Mouse (Mus musculus) heart, embryonic 10.5 days (tissue): ENCODE measurements around the gene Garem2. TPM values are rescaled to one million over a fixed set of nuclear protein-coding genes. Genes with fewer than 3 reads are reported as not detected.

ENCODE experiments used
- DNase-seq: peaks from one replicate; pipeline ENCODE4 v3.0.0-alpha.2; 2017; ENCODE audit warnings: low spot score
- H3K27ac ChIP-seq: fragments of 300-500 bp; sonication (generic); 2 replicates; pipeline ENCODE4 v1.5.1; 2016; ENCODE audit warnings: mild to moderate bottlenecking
- H3K27me3 ChIP-seq: fragments of 300-500 bp; sonication (generic); 2 replicates; pipeline ENCODE4 v1.6.1; 2016; ENCODE audit warnings: mild to moderate bottlenecking; ENCODE audit not compliant: poor library complexity, insufficient read depth, severe bottlenecking
- H3K36me3 ChIP-seq: fragments of 300-500 bp; sonication (generic); 2 replicates; pipeline ENCODE4 v1.6.1; 2016; ENCODE audit warnings: mild to moderate bottlenecking, moderate library complexity
- H3K4me1 ChIP-seq: fragments of 300-500 bp; sonication (generic); 2 replicates; pipeline ENCODE4 v1.6.1; 2016; ENCODE audit warnings: mild to moderate bottlenecking
- H3K4me3 ChIP-seq: fragments of 300-500 bp; sonication (generic); 2 replicates; pipeline ENCODE4 v1.5.1; 2016; ENCODE audit warnings: mild to moderate bottlenecking, moderate library complexity
- H3K9me3 ChIP-seq: fragments of 300-500 bp; sonication (generic); 2 replicates; pipeline ENCODE4 v1.6.1; 2016; ENCODE audit warnings: mild to moderate bottlenecking, moderate library complexity
- WGBS: fragments of 180-500 bp; shearing (Covaris S2); methylation state at CpG from one replicate; pipeline ENCODE4 v1.1.7; 2016; 5-methylcytosine and 5-hydroxymethylcytosine counted together
- polyA plus RNA-seq: library from polyadenylated mRNA; unstranded; fragments of >200 nt; fragmentation: Nextera tagmentation; extraction: Ambion mirVana; gene quantifications from 2 replicates; pipeline ENCODE4 v1.2.1, GENCODE M21; 2016

Garem2 gene
- polyA plus RNA-seq, 1 experiment from 2014 or later = 0.39 TPM

GRCm38 (mm10) chr5:30114761-30115140, 9.8 kb downstream of the Garem2 start:
- 1% methylated on average over 28 of the region's 28 CpGs for WGBS
- Histone ChIP-seq H3K36me3 (peaks cover 32% of the 10 kb centered on the region), H3K27me3 (peaks cover 77% of the 10 kb centered on the region), H3K4me1 (peaks cover 33% of the 10 kb centered on the region), H3K4me3 (peak overlapping the region; percentile 73), H3K27ac (peak overlapping the region; percentile 59), H3K9me3 (no peaks in the 10 kb centered on the region)
- DNase-seq = no peak

GRCm38 (mm10) chr5:30115718-30116117, 10.8 kb downstream of the Garem2 start:
- H3K4me1 ChIP-seq = peaks cover 24% of the 10 kb centered on the region

GRCm38 (mm10) chr5:30118018-30118417, 13.1 kb downstream of the Garem2 start:
- Histone ChIP-seq H3K27ac (no peak overlapping the region), H3K27me3 (peaks cover 44% of the 10 kb centered on the region), H3K4me1 (peaks cover 15% of the 10 kb centered on the region), H3K9me3 (no peaks in the 10 kb centered on the region), H3K36me3 (peaks cover 65% of the 10 kb centered on the region), H3K4me3 (no peak overlapping the region)
- WGBS = 79% methylated on average over 1 of the region's 1 CpGs
- DNase-seq = peak; percentile 61

More at GRCm38 (mm10) chr5:30115718-30116117, 10.8 kb downstream of the Garem2 start:
- no peak for DNase-seq
- Histone ChIP-seq H3K27ac (no peak overlapping the region), H3K36me3 (peaks cover 42% of the 10 kb centered on the region), H3K9me3 (no peaks in the 10 kb centered on the region), H3K4me3 (no peak overlapping the region), H3K27me3 (peaks cover 67% of the 10 kb centered on the region)
- WGBS = 18% methylated on average over 10 of the region's 10 CpGs

GRCm38 (mm10) chr5:30119163-30119562, 14.2 kb downstream of the Garem2 start:
- 83% methylated on average over 6 of the region's 6 CpGs for WGBS
- no peak for DNase-seq
- H3K4me1 ChIP-seq = peaks cover 8% of the 10 kb centered on the region
- peaks cover 76% of the 10 kb centered on the region for H3K36me3 ChIP-seq
- peaks cover 33% of the 10 kb centered on the region for H3K27me3 ChIP-seq
- H3K27ac ChIP-seq = no peak overlapping the region
- H3K4me3 ChIP-seq = no peak overlapping the region
- no peaks in the 10 kb centered on the region for H3K9me3 ChIP-seq

- H3K4me1 ChIP-seq = no peaks in the 10 kb centered on the region
- no peak overlapping the region for H3K4me3 ChIP-seq
- 87% methylated on average over 7 of the region's 7 CpGs for WGBS
Measured at GRCm38 (mm10) chr5:30120106-30120505, 15.1 kb downstream of the Garem2 start.

GRCm38 (mm10) chr5:30122481-30122880, 17.5 kb downstream of the Garem2 start:
- no peak overlapping the region for H3K4me3 ChIP-seq
- peaks cover 99% of the 10 kb centered on the region for H3K36me3 ChIP-seq
- 88% methylated on average over 6 of the region's 6 CpGs for WGBS
- peak; percentile 72 for DNase-seq
- H3K9me3 ChIP-seq = no peaks in the 10 kb centered on the region
- no peak overlapping the region for H3K27ac ChIP-seq
- no peaks in the 10 kb centered on the region for H3K4me1 ChIP-seq
- H3K27me3 ChIP-seq = 0 out of 2 replicates have a peak, but pooled peaks cover under 1% of the 10 kb centered on the region

More at GRCm38 (mm10) chr5:30120106-30120505, 15.1 kb downstream of the Garem2 start:
- no peak for DNase-seq
- Histone ChIP-seq H3K27me3 (peaks cover 23% of the 10 kb centered on the region), H3K9me3 (no peaks in the 10 kb centered on the region), H3K36me3 (peaks cover 86% of the 10 kb centered on the region), H3K27ac (no peak overlapping the region)

GRCm38 (mm10) chr5:30125587-30125986, 20.6 kb downstream of the Garem2 start:
- Histone ChIP-seq H3K27me3 (no peaks in the 10 kb centered on the region), H3K36me3 (peaks cover 99% of the 10 kb centered on the region), H3K27ac (no peak overlapping the region), H3K9me3 (no peaks in the 10 kb centered on the region), H3K4me3 (no peak overlapping the region), H3K4me1 (no peaks in the 10 kb centered on the region)
- WGBS = 51% methylated on average over 5 of the region's 5 CpGs
- DNase-seq = no peak

- H3K4me1 ChIP-seq = no peaks in the 10 kb centered on the region
- peaks cover 95% of the 10 kb centered on the region for H3K36me3 ChIP-seq
- H3K27me3 ChIP-seq = no peaks in the 10 kb centered on the region
- H3K4me3 ChIP-seq = no peak overlapping the region
- no peak for DNase-seq
- no peak overlapping the region for H3K27ac ChIP-seq
- H3K9me3 ChIP-seq = no peaks in the 10 kb centered on the region
- 88% methylated on average over 7 of the region's 7 CpGs for WGBS
Measured at GRCm38 (mm10) chr5:30126756-30127155, 21.8 kb downstream of the Garem2 start.

GRCm38 (mm10) chr5:30127921-30128597, 23.1 kb downstream of the Garem2 start:
- Histone ChIP-seq H3K27ac (no peak overlapping the region), H3K4me1 (no peaks in the 10 kb centered on the region), H3K27me3 (no peaks in the 10 kb centered on the region), H3K36me3 (peaks cover 95% of the 10 kb centered on the region), H3K4me3 (no peak overlapping the region), H3K9me3 (no peaks in the 10 kb centered on the region)
- peak; percentile 71 for DNase-seq
- WGBS = 89% methylated on average over 13 of the region's 13 CpGs

GRCm38 (mm10) chr5:30128680-30129079, 23.7 kb downstream of the Garem2 start:
- Histone ChIP-seq H3K9me3 (no peaks in the 10 kb centered on the region), H3K27me3 (no peaks in the 10 kb centered on the region), H3K4me1 (no peaks in the 10 kb centered on the region), H3K27ac (no peak overlapping the region), H3K4me3 (no peak overlapping the region), H3K36me3 (peaks cover 95% of the 10 kb centered on the region)
- 91% methylated on average over 6 of the region's 6 CpGs for WGBS
- peak; percentile 63 for DNase-seq

- H3K9me3 ChIP-seq = no peaks in the 10 kb centered on the region
- H3K4me1 ChIP-seq = no peaks in the 10 kb centered on the region
- H3K27me3 ChIP-seq = no peaks in the 10 kb centered on the region
- peaks cover 95% of the 10 kb centered on the region for H3K36me3 ChIP-seq
- WGBS = 93% methylated on average over 4 of the region's 4 CpGs
- no peak overlapping the region for H3K27ac ChIP-seq
- DNase-seq = no peak
- H3K4me3 ChIP-seq = no peak overlapping the region
Measured at GRCm38 (mm10) chr5:30131246-30131645, 26.3 kb downstream of the Garem2 start.

- H3K36me3 ChIP-seq = peaks cover 93% of the 10 kb centered on the region
- no peak overlapping the region for H3K4me3 ChIP-seq
- H3K4me1 ChIP-seq = no peaks in the 10 kb centered on the region
- H3K9me3 ChIP-seq = no peaks in the 10 kb centered on the region
- H3K27me3 ChIP-seq = no peaks in the 10 kb centered on the region
- no peak overlapping the region for H3K27ac ChIP-seq
- WGBS = 91% methylated on average over 2 of the region's 2 CpGs
- no peak for DNase-seq
Measured at GRCm38 (mm10) chr5:30132173-30132572, 27.2 kb downstream of the Garem2 start.

- peak; percentile 68 for DNase-seq
- H3K27me3 ChIP-seq = no peaks in the 10 kb centered on the region
- 87% methylated on average over 11 of the region's 11 CpGs for WGBS
- no peak overlapping the region for H3K4me3 ChIP-seq
- H3K27ac ChIP-seq = no peak overlapping the region
- peaks cover 94% of the 10 kb centered on the region for H3K36me3 ChIP-seq
- H3K4me1 ChIP-seq = no peaks in the 10 kb centered on the region
- H3K9me3 ChIP-seq = no peaks in the 10 kb centered on the region
Measured at GRCm38 (mm10) chr5:30135711-30136231, 30.8 kb downstream of the Garem2 start.
